Mouse (Mus musculus): ENCODE results near the gene Gm1113. TPM values are rescaled to one million over a fixed set of nuclear protein-coding genes. Genes with fewer than 3 reads are reported as not detected.

Gm1113 gene
- polyA plus RNA-seq, 2 experiments from 2014 or later = not detected

DNA sequence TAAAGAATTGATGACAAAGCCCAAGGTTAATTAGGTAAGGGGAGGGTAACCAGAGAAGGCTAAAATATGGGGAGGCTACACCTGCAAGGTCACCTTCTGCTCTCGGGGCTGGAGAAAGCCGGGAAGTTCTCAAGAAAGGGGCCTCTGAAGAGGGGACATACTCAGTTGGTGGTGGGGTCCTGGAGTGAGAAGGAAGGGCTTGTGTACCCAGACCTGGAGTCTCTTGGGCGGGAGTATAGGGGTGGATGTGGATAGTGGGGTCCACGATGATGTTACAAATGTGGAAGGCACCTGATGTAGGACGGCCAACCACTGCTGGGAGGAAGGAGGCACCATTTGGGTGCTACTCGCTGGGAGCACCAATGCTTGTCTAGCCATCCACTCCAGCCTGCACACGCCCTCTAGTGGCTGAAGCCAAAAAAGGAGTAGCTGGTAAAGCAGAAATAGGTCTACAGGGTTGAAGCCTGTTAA lies 5.9 kb upstream of the Gm1113 start:
- peak; percentile 87 for ATAC-seq

DNA sequence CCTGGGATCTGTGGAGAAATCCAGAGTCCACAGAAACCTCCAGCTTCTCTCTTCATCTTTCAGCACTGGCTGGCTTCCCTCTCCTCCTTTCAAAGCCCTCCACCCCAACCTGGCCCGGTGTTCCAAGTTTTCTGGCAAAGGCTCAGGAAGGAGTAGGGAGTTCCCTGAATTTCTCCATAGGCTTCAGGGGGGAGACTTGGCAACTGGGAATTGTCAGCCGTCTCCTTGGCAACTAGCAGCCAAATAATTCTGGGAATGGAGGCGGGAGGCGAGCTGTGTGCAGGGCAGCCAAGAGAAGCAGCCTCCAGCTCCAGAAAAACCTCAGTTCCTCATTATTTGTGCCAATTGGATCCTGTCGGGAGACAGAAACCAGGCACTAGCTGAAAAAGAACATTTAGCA lies 5.5 kb upstream of the Gm1113 start:
- no peak for ATAC-seq

DNA sequence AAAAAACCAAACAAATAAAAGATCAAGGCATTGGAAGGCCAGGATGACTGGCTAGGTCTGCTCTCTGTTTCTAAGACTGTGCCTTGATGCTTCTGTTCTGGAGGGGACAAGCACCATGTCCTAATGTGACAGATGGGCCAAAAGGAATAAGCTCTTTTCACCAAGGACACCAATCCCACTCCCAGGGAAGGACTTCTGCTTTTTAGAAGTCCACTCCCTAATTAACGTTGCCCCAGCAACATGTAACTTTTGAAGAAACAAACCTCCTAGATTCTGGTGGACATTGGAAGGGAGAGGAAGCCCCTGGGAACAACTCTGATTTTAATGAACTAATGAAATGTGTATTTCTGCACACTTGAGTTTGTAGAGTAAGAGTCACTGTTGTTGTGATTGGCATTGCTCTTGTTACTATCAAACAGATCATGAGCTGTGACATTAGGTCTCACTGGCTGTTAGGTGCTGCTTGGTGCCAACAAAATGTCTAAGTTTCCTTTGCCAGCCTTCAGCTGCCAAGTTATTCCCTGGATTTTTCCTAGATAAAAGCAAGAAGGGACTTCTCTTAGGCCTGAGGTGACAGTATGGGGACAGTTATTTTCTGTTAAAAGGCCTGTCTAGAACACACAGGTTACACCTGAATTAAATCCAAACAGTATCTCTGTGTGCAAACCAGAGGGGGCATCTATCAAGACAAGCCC lies 4.9 kb upstream of the Gm1113 start:
- no peak for ATAC-seq

DNA sequence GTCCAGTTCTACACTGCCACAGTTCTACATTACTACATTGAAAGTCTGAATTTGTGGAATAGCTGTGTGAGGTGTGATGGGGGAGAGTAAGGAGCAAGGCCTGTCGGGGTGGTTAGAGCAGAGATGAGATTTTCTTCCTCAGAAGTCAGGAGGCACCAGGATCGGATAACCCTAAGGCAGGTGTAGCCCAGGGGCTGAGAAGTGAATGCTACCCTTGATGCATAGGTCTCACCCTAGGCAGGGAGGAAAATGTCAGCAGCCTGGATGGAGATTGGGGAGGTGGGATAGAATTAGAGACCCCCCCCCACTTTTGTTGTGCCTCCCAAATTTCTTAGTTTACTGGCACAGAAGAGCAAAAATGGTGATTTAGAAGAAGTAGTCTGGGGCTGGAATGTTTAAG lies 4.2 kb upstream of the Gm1113 start:
- no peak for ATAC-seq

DNA sequence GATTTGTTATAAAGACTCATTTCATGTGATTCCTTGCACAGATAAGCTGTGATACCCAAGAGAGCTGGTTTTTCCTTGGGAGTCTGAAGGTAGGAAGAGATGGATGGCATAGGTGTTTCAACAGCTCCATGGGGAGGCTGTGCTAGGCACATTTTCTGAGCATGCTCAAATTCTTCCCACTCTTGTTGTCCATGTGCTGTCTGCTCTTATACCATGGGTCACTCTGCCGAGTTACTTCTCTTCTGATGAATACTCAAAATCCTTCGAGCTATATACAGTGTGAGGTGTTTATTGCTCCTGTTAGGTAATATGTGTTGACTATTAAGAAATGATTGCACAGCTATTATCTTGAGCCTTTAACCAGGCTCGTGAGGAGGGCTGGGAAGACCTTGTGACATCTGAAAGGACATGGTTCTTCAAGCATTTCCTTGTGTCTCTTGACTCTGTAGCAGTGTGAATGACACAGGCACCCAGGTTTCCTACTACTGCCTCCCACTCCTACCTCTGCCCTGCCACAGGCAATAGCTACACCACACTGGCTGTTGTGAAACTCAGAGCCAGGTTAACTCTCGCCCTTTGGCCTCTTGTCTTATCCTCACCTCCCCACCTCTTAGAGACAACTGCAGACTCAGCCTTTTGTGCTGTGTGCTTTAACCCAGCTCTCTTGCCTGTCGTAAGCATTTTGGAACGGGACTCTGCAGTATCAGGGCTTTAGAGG lies 2.7 kb upstream of the Gm1113 start:
- ATAC-seq = no peak

DNA sequence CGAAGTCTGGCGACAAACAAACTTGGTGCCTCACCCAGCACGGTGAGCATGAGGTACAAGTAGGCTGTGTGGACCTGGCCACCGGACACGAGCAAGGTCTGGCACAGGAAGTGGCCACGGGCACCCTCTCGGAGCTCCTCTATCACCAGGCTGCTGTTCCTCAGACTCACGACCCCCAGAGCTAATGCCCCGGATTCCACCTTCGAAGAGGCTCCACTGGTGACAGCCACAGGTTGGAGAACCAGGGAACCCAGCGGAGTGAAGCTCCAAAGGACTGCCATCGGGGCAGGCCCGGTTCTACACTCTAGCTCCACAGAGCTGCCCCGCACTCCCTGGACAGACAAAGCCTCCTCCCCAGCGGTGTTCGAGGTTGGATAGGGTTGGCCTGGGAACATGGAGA lies 1.4 kb downstream of the Gm1113 start:
- no peak for ATAC-seq

DNA sequence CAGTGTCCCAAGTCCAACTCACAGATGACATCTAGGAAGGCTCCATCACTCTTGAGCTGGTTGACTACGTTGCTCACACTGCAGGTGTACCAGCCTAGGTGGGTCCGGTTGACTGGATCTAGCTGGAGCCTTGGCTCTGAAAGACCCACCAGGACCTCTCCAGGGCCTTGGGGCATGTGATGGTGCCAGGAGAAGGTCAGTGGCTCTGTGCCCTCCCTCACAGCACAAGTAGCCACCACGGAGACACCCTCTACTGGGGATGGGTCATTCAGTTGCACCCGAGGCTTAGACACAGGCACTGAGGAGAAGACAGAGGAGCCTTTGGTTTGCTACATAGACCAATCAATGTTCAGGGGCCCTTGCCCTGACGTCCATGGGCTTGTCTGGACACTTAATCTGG lies 1.9 kb downstream of the Gm1113 start:
- ATAC-seq = no peak

DNA sequence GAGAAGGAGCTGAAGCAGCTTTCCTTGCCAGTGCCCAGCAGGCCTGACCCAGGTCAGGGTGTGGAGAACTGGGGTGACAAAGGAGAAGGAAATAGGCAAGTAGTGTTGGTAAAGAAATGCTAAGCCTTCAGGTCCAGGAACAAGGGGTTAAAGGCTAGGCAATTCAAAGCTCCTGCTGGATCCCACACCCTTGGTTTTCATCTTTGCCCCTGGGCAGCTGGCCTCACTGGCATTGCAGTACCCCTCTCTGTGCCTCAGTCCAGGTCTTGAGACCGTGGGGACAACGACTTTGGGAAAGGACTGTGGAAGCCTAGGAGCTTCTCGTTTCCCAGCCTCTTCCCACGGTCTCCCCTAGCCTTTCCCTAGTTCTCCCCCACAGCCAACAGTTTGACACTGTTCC lies 4.2 kb downstream of the Gm1113 start:
- ATAC-seq = no peak

DNA sequence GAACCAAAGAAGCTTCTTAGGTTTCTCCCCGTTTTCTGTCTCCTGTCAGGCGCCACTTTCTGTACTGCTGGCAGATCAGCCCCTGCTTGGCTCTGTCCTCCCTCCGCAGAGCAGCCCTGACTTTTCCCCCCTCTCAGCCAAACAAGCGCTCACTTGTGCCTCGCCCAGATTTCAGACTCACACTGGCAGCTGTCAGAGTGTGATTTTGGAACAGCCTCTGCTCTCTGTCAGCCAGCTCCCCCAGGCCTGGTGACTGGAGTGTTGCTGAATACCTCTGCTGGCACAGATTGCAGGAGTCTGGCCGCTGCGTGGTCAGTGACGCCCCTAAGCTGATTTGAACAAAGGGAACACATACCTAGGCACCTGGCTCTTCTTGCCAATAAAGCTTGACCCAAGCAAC lies 9.8 kb downstream of the Gm1113 start:
- ATAC-seq = no peak

DNA sequence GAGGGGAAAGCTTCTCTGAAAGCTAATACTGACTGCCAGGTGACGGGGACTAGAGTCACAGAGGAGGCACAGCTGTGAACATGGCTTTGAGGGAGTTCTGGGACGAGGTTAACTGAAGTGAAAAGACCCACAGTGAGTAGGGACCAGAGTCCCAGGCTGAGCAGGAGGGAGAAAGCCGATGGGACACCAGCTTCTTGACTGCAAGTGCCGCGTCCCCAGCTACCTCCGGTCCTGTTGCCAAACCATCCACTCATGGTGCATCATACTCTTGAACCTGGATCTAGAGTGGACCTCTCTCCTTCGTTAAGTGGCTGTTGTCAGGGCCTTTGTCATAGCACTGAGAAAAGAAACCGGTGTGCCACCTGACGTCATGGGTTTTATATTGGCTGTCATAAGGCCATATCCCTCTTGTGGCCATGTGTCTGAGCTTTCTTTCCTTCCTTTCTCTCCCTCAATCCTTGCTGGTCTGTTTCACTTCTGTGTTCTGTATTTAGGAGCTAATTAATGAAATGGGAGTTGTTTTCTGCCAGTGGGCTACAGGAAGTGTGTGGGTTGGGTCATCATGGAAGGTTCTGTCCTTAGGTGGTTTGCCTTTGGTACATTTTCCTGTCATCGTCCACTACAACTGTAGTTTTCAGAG lies 15.6 kb downstream of the Gm1113 start:
- no peak for ATAC-seq

DNA sequence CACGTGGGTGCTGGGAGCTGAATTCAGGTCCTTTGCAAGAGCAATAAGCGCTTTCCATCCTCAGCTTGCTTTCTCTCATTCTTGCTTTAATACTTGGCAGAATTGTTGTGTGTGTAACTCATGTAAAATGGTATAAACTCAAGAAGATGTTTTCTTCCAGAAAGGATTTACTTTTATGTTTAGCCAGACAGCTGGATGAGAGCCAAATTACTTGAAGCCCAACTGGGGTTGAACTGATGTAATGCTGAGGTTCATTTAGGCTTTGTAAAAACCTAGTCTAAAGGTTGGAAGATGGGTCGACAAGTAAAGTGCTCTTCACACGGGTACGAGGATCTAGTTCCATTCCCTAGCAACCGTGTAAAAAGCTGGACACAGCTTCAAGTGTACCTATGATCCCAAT lies 18.1 kb downstream of the Gm1113 start:
- ATAC-seq = no peak

DNA sequence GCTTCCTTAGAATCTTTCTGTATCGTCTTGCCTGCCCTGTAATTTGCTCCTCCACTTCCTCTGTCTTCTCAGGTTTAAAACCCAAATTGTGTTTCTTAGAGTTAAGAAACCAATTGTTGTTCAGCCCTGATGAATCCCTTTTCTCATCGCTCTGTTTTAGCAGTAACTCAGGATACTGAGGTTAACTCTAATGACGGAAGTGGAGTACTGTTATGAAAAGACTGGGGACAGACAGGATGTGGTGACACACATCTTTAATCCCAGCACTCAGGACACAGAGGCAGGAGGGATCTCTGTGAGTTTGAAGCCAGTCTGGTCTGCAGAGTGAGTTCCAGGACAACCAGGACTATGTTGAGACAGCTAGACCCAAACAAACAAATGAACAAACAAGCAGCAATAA lies 22.6 kb downstream of the Gm1113 start:
- peak; percentile 92 for ATAC-seq

DNA sequence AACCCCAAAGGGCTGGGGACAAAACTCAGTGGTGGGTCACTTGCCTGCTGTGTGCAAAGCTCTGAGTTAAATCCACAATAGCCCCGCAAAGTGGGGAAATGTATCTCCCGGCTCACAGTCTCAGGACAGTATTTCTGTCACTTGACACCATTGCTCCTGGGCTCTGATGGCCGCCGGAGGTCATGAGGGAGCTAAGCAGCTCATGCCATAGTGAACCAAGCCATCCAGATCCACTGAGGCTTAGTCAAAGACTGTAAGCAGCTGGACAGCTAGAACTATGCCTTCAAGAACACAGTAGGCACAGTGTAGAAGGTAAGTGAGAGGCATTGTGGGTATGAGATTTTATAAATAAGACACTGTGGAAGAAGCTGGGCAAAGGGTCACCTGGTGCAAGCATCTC lies 23.1 kb downstream of the Gm1113 start:
- ATAC-seq = no peak

DNA sequence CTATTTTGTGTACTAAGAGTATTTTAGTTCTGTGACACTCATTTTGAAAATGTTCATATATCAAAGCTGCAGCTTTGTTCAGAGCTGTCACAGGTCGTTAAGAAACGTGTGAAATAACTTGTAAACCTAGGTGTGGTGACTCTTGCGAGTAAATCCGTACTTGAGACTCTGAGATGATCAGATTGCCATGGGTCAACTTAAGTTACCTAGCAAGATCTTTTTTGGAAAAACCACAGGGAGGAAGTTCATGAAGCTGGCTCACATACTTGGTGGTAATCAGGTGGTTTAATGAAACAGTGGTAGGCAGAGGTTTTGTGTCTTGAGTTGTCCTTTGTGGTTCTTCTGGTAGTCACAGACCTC lies 24.4 kb downstream of the Gm1113 start:
- ATAC-seq = no peak

DNA sequence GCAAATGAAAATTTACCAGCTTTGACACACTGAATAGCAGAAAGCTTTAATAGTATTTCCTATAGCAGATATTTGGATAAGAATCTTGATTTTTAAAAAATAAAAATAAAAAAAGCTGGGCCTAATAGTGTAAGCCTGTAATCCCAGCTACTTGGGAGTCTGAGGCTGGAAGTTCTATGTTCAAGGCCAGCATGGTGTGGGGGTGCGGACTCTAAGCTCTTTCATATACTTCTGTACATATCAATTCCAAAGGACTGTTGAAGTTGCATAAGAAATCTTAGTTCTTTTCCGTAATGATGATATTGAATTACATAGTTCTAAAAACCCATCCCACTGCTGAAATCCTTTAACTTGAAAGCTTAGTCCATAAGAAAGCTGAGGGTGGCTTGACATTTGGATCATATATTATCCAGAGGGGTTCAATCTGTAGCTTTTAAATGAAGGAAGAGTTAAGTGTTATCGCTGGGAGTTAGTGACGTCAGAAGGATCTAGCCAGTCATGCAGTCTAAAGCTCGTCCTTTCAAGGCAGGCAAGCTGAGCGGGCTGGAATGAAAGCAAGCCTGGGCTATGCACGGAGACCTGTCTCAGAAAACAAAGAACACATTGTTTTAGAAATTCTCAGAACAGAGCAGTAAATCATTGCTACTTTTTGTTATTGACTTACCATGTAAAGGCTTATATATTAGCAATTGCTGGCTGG lies 24.9 kb downstream of the Gm1113 start:
- no peak for ATAC-seq

DNA sequence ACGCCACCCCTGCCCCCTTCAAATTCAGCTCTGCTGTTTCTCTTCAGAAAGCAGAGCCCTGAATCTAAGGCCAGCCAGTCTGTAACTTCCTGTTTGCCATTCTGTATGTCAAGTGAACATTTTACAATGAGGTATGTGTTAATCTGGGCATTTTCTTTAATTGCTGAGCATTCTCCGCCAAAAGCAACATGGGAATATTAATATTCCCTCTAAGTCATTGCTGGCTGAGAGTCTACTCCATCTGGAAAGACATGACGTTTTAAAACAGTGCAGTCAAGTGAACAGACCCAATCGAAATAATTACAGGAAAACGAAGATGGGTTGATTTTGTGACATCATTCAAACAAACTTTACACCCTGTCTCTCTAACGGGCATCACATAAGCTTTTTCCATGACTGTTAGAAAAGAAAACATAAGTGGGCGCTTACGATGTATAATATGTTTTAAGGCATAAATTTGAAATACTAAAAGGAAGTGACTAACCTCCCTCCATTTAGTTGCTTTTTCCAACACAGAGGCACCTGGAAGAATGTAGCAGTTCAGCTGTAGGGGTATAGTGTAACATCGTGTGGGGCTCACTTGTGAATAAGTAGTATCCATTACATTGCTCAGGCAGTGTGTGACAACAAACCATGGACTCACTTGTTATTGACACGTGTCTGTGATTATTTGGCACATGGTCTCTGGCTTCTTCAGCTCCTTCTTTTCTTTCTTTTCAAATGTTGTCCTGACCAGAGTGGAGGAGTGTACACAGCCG lies 26.8 kb downstream of the Gm1113 start:
- no peak for ATAC-seq

DNA sequence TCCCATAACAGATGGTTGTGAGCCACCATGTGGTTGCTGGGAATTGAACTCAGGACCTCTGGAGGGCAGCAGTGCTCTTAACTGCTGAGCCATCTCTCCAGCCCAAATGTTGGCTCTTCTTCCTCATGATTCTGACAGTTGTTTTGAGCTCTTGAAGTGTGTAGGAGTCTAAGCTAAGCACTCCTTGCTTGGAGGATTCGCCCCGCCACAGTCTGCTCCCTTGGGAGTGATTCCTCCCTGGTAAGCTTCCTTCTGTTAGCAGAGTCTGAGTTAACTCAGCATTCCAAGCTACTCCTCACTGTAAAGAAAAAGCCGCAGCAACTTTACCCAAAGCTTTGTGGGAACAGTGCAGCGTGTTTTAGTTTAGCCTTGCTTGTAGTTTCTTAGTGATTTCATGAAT lies 29.6 kb downstream of the Gm1113 start:
- ATAC-seq = no peak

DNA sequence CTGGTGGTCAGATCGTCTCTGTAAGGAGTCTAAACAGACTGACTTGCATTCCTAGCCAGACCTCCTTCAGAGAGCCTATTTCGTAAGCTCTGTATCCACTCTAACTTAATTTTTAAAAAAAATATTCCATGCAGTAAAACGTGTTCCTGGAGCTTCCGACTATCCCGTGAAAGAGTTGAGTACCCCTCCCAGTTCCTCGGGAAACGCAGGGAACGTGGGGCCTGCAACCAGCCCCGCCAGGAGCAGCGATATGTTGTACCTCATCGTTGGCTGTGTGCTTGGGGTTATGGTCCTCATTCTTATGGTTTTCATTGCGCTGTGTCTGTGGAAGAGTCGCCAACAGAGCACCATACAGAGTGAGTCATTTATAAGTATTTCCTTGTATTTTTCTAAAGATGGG lies 31.5 kb downstream of the Gm1113 start:
- no peak for ATAC-seq

DNA sequence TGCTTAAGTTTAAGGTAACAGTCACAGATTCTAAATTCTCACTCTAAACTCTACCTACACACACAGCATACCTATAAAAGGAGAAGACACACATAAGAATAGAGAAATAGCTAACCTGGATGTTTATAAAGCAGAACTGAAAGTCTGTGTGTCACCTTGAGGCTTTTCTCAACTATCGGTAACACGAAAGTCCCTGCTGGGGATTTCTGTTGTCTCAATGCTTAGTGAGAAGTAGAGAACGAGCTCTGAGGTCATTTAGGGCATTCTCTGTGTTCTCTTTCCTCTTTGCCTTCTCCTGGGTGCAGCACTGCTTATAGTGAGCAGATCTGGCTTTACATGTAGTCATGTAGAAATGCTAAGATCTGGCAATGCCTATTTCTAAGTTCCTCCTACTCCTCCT lies 34.1 kb downstream of the Gm1113 start:
- ATAC-seq = no peak

DNA sequence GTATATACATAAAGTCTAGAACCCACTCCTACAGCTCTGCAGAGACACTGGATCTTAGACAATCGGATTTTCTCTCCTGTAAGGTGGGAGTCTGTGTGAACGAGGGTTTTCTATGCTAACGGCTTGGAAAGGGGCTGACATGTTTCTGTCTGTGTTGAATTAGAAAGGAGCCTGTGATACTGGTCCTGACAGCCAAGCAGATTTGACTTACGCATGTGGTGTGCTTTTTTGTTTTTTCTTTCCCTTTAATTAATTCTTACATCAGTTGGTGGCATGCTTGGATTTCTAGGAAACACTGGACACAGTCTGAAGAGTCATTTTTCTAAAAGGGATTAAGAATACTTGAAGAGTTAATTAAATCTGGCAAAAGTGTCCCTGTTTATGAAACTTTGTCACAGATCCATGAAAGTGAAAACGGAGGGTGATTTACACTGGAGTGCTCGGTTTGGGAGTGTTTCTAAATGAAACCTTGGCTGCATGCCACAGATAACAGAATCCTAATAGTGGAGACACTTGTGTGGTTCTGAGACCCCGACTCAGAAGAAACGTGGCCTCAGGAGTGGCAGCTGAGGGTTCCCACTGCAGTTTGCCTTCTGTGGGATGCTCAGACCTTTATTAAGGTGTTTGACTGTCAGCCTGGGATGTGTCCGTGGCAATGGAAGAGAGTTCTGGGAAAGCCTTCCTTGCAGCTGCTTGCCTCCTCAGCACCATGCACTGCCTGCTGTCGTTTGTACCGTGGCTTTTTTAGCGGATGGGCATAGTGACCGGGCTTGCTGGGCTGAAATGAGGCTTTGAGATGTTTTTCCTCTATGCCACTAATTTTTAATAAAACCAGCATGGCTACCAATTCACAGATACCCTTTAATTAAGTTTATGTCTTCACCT lies 35.8 kb downstream of the Gm1113 start:
- no peak for ATAC-seq

DNA sequence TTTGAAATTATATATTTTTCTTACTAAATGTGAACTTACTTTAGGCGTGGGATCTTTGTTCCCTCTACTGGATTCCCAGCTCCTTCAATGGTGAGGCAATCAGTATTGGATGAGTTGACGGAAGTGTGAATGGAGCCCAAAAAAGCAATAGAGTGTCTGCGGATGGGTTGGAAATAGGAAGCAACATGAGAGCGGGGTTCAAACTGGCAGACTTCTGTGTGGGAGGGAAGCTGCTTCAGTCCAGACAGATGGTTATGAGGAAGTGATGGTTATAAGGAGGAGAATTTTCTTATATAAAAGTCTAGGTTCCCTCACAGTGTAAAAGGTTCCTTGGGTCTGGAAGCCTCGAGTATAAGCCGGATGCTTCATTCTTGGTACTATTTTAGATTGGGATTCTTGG lies 38.6 kb downstream of the Gm1113 start:
- no peak for ATAC-seq

DNA sequence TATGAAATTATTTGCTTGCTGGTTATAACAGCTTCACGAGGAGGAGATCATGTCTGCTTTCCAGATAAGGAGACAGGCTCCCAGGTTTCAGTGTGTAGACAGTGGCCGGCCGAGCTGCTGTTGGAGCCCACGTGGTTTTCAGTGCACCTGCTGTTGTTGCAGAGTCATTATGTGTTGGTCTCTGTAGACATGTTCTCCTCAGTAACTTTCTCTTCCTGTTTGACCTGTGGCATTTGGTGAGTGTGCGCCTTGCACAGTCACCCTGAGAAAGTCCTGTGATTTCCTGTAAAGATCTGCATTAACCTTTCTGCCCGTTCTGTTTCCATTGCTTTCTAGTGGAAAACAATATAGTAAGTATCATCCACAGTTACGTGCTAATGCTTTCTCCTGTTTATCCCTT lies 42.7 kb downstream of the Gm1113 start:
- ATAC-seq = peak; percentile 65

Measured in activated CD4-positive, CD25-positive, alpha-beta regulatory T cell, adult 4 months (primary cell).